Mouse (Mus musculus): ENCODE measurements around the gene Ufsp2. TPM values are rescaled to one million over a fixed set of nuclear protein-coding genes. Genes with fewer than 3 reads are reported as not detected.

Gene Ufsp2
- total RNA-seq (2022) = 10 to 100 TPM; 26.5 to 32.9 (median 27.4) TPM

DNA sequence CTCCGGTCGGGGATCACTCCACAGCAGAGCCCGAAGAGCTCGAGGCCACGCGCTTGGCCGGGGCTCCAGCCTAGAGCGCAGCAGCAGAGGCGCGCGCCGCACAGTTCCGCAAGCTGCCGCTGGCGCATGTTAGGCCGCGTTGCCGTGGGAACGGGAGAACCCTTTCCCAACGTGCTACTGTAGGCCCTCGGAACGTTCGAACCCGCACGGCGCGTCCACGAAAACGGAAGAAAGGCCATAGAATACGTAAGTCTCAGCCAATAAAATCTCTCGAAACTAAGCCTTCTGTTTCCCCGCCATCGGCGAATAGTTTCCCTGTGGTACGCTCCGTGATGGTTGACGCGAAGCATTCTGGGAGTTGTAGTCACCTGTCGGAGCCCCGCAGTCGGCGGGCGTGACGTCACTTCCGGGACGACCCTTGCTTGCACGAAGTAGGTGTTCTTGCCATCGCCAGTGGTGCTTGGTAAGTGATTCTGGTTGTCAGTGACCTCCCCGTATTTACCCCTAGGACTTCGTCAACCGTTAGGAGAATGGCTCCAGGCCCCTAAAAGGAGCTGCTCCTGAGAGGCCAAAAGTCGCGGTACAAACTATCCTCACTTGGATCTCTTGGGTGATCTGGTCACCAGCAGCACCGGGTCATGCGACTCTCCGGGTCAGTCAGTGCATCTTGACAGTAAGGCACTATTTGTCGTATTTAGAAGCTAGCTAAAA, at the start of gene Ufsp2, which contains the start of gene 1700029J07Rik:
Gene Ufsp2 (plus strand): TSS at position 403 of the 711 bp plus-strand sequence.
Gene 1700029J07Rik (minus strand): TSS at position 127 of the 711 bp plus-strand sequence.
- peak; percentile 96 for DNase-seq (ENCODE audit: low spot score)

- peak; percentile 94 for DNase-seq (ENCODE audit: low spot score)
Observed at GRCm38 (mm10) chr8:45934582-45935014, 40.7 kb upstream of the Ufsp2 start, which contains the start of gene Ccdc110. Gene Ccdc110 (plus strand): TSS chr8:45934619.

- DNase-seq (ENCODE audit: low spot score) = no peak
Observed at GRCm38 (mm10) chr8:45936986-45937385, 38.3 kb upstream of the Ufsp2 start.

DNA sequence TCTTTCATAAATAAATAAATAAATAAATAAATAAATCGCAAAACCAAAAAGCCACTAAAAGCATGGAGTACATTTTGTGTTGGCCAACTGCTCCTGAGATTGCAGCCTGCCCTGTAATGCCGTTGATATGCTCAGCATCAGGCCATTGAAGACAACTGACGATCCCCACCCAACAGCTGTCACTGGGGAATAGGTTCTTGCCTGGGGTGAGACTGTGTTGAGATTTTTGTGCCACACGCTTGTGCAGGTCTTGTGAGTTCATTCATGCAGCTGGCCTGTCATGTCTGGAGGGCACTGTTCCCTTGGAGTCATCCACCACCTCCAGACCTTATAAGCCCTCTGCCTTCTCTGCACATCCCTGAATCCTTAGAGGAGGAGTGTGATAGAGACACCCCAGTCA, 29.0 kb upstream of the Ufsp2 start:
- DNase-seq (ENCODE audit: low spot score) = no peak

GRCm38 (mm10) chr8:45950622-45951021, 24.7 kb upstream of the Ufsp2 start:
- no peak for DNase-seq (ENCODE audit: low spot score)

GRCm38 (mm10) chr8:45970894-45971293, 4.4 kb upstream of the Ufsp2 start:
- no peak for DNase-seq (ENCODE audit: low spot score)

DNA sequence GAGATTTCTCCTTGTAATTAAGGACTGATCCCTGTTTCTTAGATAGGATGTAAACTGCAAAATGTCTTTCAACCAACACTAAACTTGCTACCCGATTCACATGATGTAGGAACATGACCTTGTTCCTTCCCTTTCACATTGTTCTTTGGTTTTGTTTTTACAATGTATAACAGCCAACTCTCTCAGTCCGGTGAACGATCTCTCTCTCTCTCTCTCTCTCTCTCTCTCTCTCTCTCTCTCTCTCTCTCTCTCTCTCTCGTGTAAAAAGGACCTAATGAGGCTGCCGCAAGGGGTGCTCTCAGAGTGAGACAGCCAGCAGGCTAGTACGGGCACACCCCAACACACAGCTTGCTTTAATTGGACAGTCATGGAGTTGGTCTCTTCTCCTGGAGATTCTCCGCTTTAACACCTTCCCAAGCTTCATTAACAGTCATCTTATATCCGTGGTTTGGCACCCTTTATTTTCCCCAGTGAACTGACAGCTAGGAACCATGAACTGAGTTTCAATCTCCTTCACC, 1.3 kb upstream of the Ufsp2 start:
- no peak for DNase-seq (ENCODE audit: low spot score)

- no peak for DNase-seq (ENCODE audit: low spot score)
Observed at GRCm38 (mm10) chr8:45975837-45976468, 625 bp downstream of the Ufsp2 start.

- no peak for DNase-seq (ENCODE audit: low spot score)
Observed at GRCm38 (mm10) chr8:45986665-45987064, 11.3 kb downstream of the Ufsp2 start.

GRCm38 (mm10) chr8:45988189-45988588, 12.9 kb downstream of the Ufsp2 start:
- no peak for DNase-seq (ENCODE audit: low spot score)

GRCm38 (mm10) chr8:45990631-45991310, 15.4 kb downstream of the Ufsp2 start:
- no peak for DNase-seq (ENCODE audit: low spot score)

DNA sequence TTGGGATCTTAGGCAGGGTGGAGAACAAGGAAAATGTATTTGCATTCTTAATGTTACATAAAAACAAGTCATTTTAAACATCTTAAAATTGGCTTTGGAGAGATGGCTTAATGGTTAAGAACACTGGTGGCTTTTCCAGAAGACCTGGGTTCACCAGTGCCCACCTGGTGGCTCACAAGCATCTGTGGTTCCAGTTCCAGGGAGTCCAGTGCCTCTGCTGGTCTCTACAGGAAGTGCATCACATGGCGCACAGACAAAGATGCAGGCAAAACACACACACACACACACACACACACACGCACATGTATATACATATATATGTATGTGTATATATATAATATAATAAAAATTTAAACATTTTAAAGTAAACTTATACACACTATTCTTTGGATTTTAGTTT, 18.8 kb downstream of the Ufsp2 start:
- DNase-seq (ENCODE audit: low spot score) = no peak

DNA sequence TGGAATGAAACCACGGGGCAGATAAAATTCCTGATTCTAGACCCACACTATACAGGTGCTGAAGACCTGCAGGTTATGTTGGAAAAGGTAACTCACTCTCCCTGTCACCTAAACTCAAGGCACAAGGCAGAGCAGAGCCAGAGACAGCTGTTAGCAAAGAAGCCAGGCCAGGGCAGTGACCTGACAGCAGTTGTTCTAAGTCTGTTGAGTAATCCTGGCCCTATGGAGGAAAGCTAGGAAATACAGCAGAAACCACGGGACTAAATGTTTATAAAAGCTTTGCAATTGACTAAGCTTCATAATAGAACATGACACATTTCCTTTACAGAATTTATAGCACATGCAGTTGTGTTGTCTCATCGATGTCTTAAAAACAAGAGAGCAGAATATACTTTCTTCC, 20.2 kb downstream of the Ufsp2 start:
- DNase-seq (ENCODE audit: low spot score) = no peak

DNA sequence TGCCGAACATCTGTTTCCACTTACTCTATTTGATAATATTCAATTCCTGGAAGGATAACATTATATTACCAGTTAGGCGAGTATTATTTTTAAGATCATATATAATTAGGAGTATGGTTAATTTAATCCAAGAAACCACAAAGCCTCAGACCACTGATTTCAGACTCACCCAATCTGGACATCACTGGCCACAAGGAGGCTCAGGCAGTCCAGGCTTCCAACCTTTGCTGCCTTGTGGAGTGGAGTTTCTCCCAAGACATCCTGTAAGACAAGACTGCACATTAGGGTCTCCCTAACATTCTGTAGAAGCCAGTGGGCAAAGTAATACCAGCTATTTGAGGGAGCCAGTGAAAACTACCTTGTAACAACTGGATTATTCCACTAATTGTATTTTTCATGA, 22.9 kb downstream of the Ufsp2 start:
- no peak for DNase-seq (ENCODE audit: low spot score)

- no peak for DNase-seq (ENCODE audit: low spot score)
Observed at GRCm38 (mm10) chr8:45999138-45999783, 23.9 kb downstream of the Ufsp2 start, which contains the start of gene Lrp2bp. Gene Lrp2bp (plus strand): TSS chr8:45999303.

GRCm38 (mm10) chr8:45999784-46000705, 24.7 kb downstream of the Ufsp2 start:
- peak; percentile 99 for DNase-seq (ENCODE audit: low spot score)

DNA sequence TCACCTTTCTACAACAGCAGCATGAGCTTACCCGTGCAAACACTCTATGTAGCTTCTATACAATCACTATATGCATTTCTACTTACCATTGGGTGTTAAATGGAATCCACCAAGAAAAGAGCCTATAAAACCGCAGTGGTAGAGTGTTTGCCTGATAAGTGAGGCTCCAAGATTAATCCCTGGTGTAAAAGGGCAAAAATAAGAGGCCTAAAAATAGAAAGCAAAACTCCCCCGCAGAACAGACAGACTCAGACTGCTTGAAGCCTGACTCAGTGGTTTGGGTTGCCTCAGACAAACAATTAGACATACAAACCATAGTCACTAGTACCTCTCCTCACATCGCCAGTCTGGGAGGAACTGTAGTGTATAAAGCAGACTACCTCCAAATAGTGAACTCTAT, 30.3 kb downstream of the Ufsp2 start, which contains the start of gene Ankrd37:
Gene Ankrd37 (minus strand): TSS at position 112 of the 400 bp plus-strand sequence.
- DNase-seq (ENCODE audit: low spot score) = no peak

- DNase-seq (ENCODE audit: low spot score) = no peak
Observed at GRCm38 (mm10) chr8:46007050-46007672, 31.8 kb downstream of the Ufsp2 start.

DNA sequence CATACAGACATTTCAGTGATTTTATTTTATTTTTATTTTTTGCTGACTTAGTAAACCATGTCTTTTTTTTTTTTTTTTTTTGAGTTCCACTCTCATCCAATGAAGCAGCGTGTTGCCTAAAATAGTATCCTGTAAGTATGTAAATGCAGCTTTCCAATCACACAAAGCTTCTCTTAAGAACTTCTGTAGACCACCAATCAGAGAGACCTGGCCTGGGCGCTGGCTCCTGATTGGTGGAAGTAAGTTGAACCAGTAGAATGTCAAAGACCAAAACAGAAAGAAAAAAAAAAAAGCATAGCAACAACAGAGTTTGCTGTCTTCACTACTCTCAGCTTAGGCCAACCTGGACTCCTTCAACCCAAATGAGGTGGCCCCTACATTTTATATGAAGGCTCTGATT, 35.0 kb downstream of the Ufsp2 start:
- no peak for DNase-seq (ENCODE audit: low spot score)
